Mouse (Mus musculus) heart, postnatal 0 days (tissue): ENCODE measurements around the gene Ulk4.

Experiments
- CTCF ChIP-seq: IDR thresholded peaks from 2 replicates; pipeline ENCODE4 v1.5.1; 2016; ENCODE audit warnings: antibody characterized with exemption, control low read depth, low read depth
- EP300 ChIP-seq: IDR thresholded peaks from 2 replicates; pipeline ENCODE4 v1.6.1; 2016; ENCODE audit warnings: antibody characterized with exemption, low read depth

GRCm38 (mm10) chr9:121319323-121319966 lies 42.4 kb upstream of the Ulk4 start:
- TF ChIP-seq EP300 (no peak), CTCF (no peak)
